Mouse (Mus musculus): ENCODE measurements around the gene Rapgef4. TPM values are rescaled to one million over a fixed set of nuclear protein-coding genes. Genes with fewer than 3 reads are reported as not detected.
A peak's percentile ranks its signal among the peaks of the same experiment; 100 is the strongest.

Gene Rapgef4
- total RNA-seq (2014; rRNA removed) = 185 and 223 TPM in 2 replicates
- 52.0 and 66.1 TPM in 2 replicates for polyA plus RNA-seq (2012; rRNA removed)

GRCm38 (mm10) chr2:71980771-71981342 is at the start of gene Rapgef4:
Gene Rapgef4, plus strand, starts transcription at chr2:71981240.
- Histone ChIP-seq H3K9ac (ENCODE audit: low read depth, low read length) (no peak within 1 kb of the TSS), H3K4me3 (ENCODE audit: insufficient read depth, low read depth, low read length) (peak within 1 kb of the TSS; percentile 51; the same call in 1 of the 2 replicates), H3K79me2 (ENCODE audit: control insufficient read depth, insufficient read depth, low read length) (no peaks in the 10 kb centered on the region), H3K27ac (replicated peaks; ENCODE audit: insufficient read depth, low read depth, low read length) (no peak within 1 kb of the TSS), H3K4me1 (ENCODE audit: control insufficient read depth, insufficient read depth, low read length) (no peaks in the 10 kb centered on the region), H3K36me3 (ENCODE audit: control insufficient read depth, insufficient read depth, low read length) (no peaks in the 10 kb centered on the region), H3K27me3 (ENCODE audit: control insufficient read depth, insufficient read depth, low read length) (peaks cover 6% of the 10 kb centered on the region)
- TF ChIP-seq CTCF (IDR thresholded peaks at IDR 0.05; ENCODE audit: low read depth, low read length) (no peak), POLR2A (IDR thresholded peaks at IDR 0.05; ENCODE audit: extremely low read depth, insufficient read depth, low read length) (no peak)
- 2% methylated on average over 52 of the region's 52 CpGs for WGBS
- no peak for DNase-seq (ENCODE audit: extremely low read depth, low read depth, low spot score)

GRCm38 (mm10) chr2:71934046-71934445 is 47.0 kb upstream of the Rapgef4 start:
- WGBS = 88% methylated on average over 8 of the region's 8 CpGs
- H3K4me1 ChIP-seq (ENCODE audit: control insufficient read depth, insufficient read depth, low read length) = no peaks in the 10 kb centered on the region
- H3K27ac ChIP-seq (replicated peaks; ENCODE audit: insufficient read depth, low read depth, low read length) = no peak overlapping the region
- no peaks in the 10 kb centered on the region for H3K36me3 ChIP-seq (ENCODE audit: control insufficient read depth, insufficient read depth, low read length)
- no peaks in the 10 kb centered on the region for H3K27me3 ChIP-seq (ENCODE audit: control insufficient read depth, insufficient read depth, low read length)
- TF ChIP-seq CTCF (IDR thresholded peaks at IDR 0.05; ENCODE audit: low read depth, low read length) (no peak), POLR2A (IDR thresholded peaks at IDR 0.05; ENCODE audit: extremely low read depth, insufficient read depth, low read length) (no peak)
- H3K4me3 ChIP-seq (ENCODE audit: insufficient read depth, low read depth, low read length) = no peak overlapping the region
- no peaks in the 10 kb centered on the region for H3K79me2 ChIP-seq (ENCODE audit: control insufficient read depth, insufficient read depth, low read length)
- no peak overlapping the region for H3K9ac ChIP-seq (ENCODE audit: low read depth, low read length)
- DNase-seq (ENCODE audit: extremely low read depth, low read depth, low spot score) = no peak

- Histone ChIP-seq H3K4me1 (ENCODE audit: control insufficient read depth, insufficient read depth, low read length) (no peaks in the 10 kb centered on the region), H3K36me3 (ENCODE audit: control insufficient read depth, insufficient read depth, low read length) (no peaks in the 10 kb centered on the region), H3K79me2 (ENCODE audit: control insufficient read depth, insufficient read depth, low read length) (no peaks in the 10 kb centered on the region), H3K9ac (ENCODE audit: low read depth, low read length) (no peak overlapping the region), H3K27me3 (ENCODE audit: control insufficient read depth, insufficient read depth, low read length) (no peaks in the 10 kb centered on the region), H3K27ac (replicated peaks; ENCODE audit: insufficient read depth, low read depth, low read length) (no peak overlapping the region), H3K4me3 (ENCODE audit: insufficient read depth, low read depth, low read length) (no peak overlapping the region)
- no peak for DNase-seq (ENCODE audit: extremely low read depth, low read depth, low spot score)
- WGBS = 90% methylated on average over 1 of the region's 1 CpGs
- TF ChIP-seq CTCF (IDR thresholded peaks at IDR 0.05; ENCODE audit: low read depth, low read length) = no peak
- no peak for TF ChIP-seq POLR2A (IDR thresholded peaks at IDR 0.05; ENCODE audit: extremely low read depth, insufficient read depth, low read length)
Measured at GRCm38 (mm10) chr2:71936711-71937110, 44.3 kb upstream of the Rapgef4 start.

- no peak for DNase-seq (ENCODE audit: extremely low read depth, low read depth, low spot score)
- TF ChIP-seq POLR2A (IDR thresholded peaks at IDR 0.05; ENCODE audit: extremely low read depth, insufficient read depth, low read length) (no peak), CTCF (IDR thresholded peaks at IDR 0.05; ENCODE audit: low read depth, low read length) (no peak)
- Histone ChIP-seq H3K79me2 (ENCODE audit: control insufficient read depth, insufficient read depth, low read length) (no peaks in the 10 kb centered on the region), H3K4me1 (ENCODE audit: control insufficient read depth, insufficient read depth, low read length) (no peaks in the 10 kb centered on the region), H3K27ac (replicated peaks; ENCODE audit: insufficient read depth, low read depth, low read length) (no peak overlapping the region), H3K4me3 (ENCODE audit: insufficient read depth, low read depth, low read length) (no peak overlapping the region), H3K9ac (ENCODE audit: low read depth, low read length) (no peak overlapping the region), H3K36me3 (ENCODE audit: control insufficient read depth, insufficient read depth, low read length) (no peaks in the 10 kb centered on the region), H3K27me3 (ENCODE audit: control insufficient read depth, insufficient read depth, low read length) (no peaks in the 10 kb centered on the region)
- 92% methylated on average over 3 of the region's 3 CpGs for WGBS
Measured at GRCm38 (mm10) chr2:71937649-71938308, 43.3 kb upstream of the Rapgef4 start.

- no peaks in the 10 kb centered on the region for H3K27me3 ChIP-seq (ENCODE audit: control insufficient read depth, insufficient read depth, low read length)
- no peaks in the 10 kb centered on the region for H3K36me3 ChIP-seq (ENCODE audit: control insufficient read depth, insufficient read depth, low read length)
- WGBS = 65% methylated on average over 6 of the region's 6 CpGs
- H3K9ac ChIP-seq (ENCODE audit: low read depth, low read length) = no peak overlapping the region
- DNase-seq (ENCODE audit: extremely low read depth, low read depth, low spot score) = no peak
- H3K27ac ChIP-seq (replicated peaks; ENCODE audit: insufficient read depth, low read depth, low read length) = no peak overlapping the region
- no peaks in the 10 kb centered on the region for H3K79me2 ChIP-seq (ENCODE audit: control insufficient read depth, insufficient read depth, low read length)
- no peak overlapping the region for H3K4me3 ChIP-seq (ENCODE audit: insufficient read depth, low read depth, low read length)
- TF ChIP-seq POLR2A (IDR thresholded peaks at IDR 0.05; ENCODE audit: extremely low read depth, insufficient read depth, low read length) (no peak), CTCF (IDR thresholded peaks at IDR 0.05; ENCODE audit: low read depth, low read length) (no peak)
- H3K4me1 ChIP-seq (ENCODE audit: control insufficient read depth, insufficient read depth, low read length) = no peaks in the 10 kb centered on the region
Measured at GRCm38 (mm10) chr2:71938716-71939393, 42.2 kb upstream of the Rapgef4 start.

Data from liver, adult 2 months (tissue).